In the genomic region with DNA sequence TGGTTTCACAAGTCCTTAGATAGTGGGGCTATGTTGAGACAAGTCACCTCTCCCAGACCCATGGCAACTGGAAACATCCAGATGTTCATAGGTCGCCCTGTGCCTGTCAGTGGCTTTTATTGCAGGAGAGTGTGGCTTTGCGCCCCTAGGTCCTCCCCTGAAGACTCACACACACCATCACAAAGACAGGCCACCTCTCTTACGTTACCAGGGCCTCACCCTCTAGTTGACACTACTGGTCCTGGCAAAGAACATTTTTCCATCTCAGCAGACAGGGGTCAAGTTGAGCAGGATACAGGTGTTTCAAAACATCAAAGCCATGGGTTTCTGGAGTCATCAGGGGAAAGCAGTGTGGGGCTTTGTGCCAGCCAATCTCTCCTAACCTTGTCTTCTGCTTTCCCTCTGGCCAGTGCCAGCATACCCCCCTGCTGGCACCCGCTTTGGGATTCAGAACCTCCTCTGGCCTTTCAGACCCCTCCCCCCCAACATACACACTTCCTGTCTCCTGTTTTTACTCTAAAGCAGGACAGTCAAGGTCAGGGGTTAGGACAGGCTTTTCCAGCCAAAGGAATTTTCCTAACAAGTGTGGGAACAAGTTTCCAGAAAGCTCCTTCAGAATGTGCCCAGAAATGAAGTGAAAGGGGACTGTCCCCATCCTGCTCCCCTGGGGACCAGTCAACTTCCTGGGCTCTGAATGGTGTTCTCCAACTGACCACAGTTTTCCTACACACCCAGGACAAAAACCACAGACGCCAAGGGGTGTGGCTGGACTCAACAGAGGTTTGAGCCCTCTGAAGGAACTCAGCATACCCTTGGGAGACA, we compare ENCODE assay signal across 11 mouse cellular contexts. TPM values are rescaled to one million over a fixed set of nuclear protein-coding genes. Genes with fewer than 3 reads are reported as not detected.
DNase-seq lines count a peak whose midpoint lies in the region; ATAC-seq and TF ChIP-seq lines count a peak whose summit lies in the region.
"Had no signal": no experiment of that assay in that cellular context is flagged by ENCODE, and none has a peak within 500 bp of the region (broad histone marks: within the 10 kb centered on the region; RNA-seq: fewer than 3 reads in every experiment).

No protein-coding gene starts in this region.

- TF ChIP-seq CTCF in lung, postnatal 0 days (IDR thresholded peaks at IDR 0.05): no peak

- H3K4me3 ChIP-seq in heart, embryonic 13.5 days: no peak overlapping the region
- H3K4me3 ChIP-seq in lung, postnatal 0 days (ENCODE audit: low read depth, low read length): no peak overlapping the region
- no peak overlapping the region for H3K4me3 ChIP-seq in limb, embryonic 10.5 days
- no peak overlapping the region for H3K4me3 ChIP-seq in forebrain, embryonic 10.5 days

- H3K9ac ChIP-seq in heart, embryonic 13.5 days: no peak overlapping the region
- H3K9ac ChIP-seq in lung, postnatal 0 days (replicated peaks; ENCODE audit: low read depth): no peak overlapping the region

- 0 out of 2 replicates have a peak, but pooled peaks have one; percentile 42 for TF ChIP-seq EP300 in lung, postnatal 0 days (IDR thresholded peaks at IDR 0.05)

- H3K4me2 ChIP-seq in heart, embryonic 13.5 days: no peak overlapping the region
- H3K4me2 ChIP-seq in lung, postnatal 0 days (replicated peaks; ENCODE audit: low read depth, low read length): no peak overlapping the region

- H3K9me3 ChIP-seq in heart, embryonic 13.5 days: peaks cover 5% of the 10 kb centered on the region; the same call in 1 of the 2 replicates
- H3K9me3 ChIP-seq in lung, postnatal 0 days (ENCODE audit: low read length): no peaks in the 10 kb centered on the region
- H3K9me3 ChIP-seq in limb, embryonic 10.5 days (replicated peaks): no peaks in the 10 kb centered on the region
- H3K9me3 ChIP-seq in forebrain, embryonic 10.5 days: no peaks in the 10 kb centered on the region

- peaks cover 2% of the 10 kb centered on the region; the same call in 1 of the 2 replicates for H3K36me3 ChIP-seq in heart, embryonic 13.5 days
- no peaks in the 10 kb centered on the region for H3K36me3 ChIP-seq in lung, postnatal 0 days (ENCODE audit: insufficient read depth, low read length)
- no peaks in the 10 kb centered on the region for H3K36me3 ChIP-seq in limb, embryonic 10.5 days
- H3K36me3 ChIP-seq in forebrain, embryonic 10.5 days (replicated peaks): no peaks in the 10 kb centered on the region

- 0 out of 2 replicates have a peak overlapping the region, but pooled peaks have one; percentile 24 for H3K27ac ChIP-seq in heart, embryonic 13.5 days (replicated peaks)
- H3K27ac ChIP-seq in lung, postnatal 0 days (ENCODE audit: low read length): no peak overlapping the region
- H3K27ac ChIP-seq in limb, embryonic 10.5 days: no peak overlapping the region
- H3K27ac ChIP-seq in forebrain, embryonic 10.5 days: no peak overlapping the region
- H3K27ac ChIP-seq: macrophage had no signal

- ATAC-seq in heart, embryonic 13.5 days (ENCODE audit: extremely low read depth, insufficient number of reproducible peaks, low FRiP score, low TSS enrichment): no peak
- peak; percentile 87 for ATAC-seq in lung, postnatal 0 days

- DNase-seq in adrenal gland, postnatal 10 days: peak; percentile 35
- DNase-seq in adrenal gland, adult 8-10 months: no peak
- peak; percentile 35 for DNase-seq in R1 (ENCODE audit: low read depth, low spot score)
- peak; percentile 77 for DNase-seq in lung, postnatal 0 days (ENCODE audit: low spot score)
- no peak for DNase-seq in limb, embryonic 10.5 days (ENCODE audit: low spot score)
- DNase-seq in forebrain, embryonic 10.5 days (ENCODE audit: extremely low spot score, low spot score): no peak
- DNase-seq in frontal cortex, postnatal 25 days (ENCODE audit: low spot score in 2 of 2): no peak
- DNase-seq: B cell, adult 2 months; cerebellum, adult 11-12 months had no signal

- peaks cover 10% of the 10 kb centered on the region for H3K4me1 ChIP-seq in heart, embryonic 13.5 days
- H3K4me1 ChIP-seq in lung, postnatal 0 days (ENCODE audit: insufficient read depth, low read depth, low read length): no peaks in the 10 kb centered on the region
- peaks cover 13% of the 10 kb centered on the region for H3K4me1 ChIP-seq in limb, embryonic 10.5 days
- peaks cover 15% of the 10 kb centered on the region for H3K4me1 ChIP-seq in forebrain, embryonic 10.5 days

- H3K27me3 ChIP-seq in heart, embryonic 13.5 days (replicated peaks): no peaks in the 10 kb centered on the region
- H3K27me3 ChIP-seq in lung, postnatal 0 days (replicated peaks; ENCODE audit: insufficient read depth, low read length): no peaks in the 10 kb centered on the region
- H3K27me3 ChIP-seq in limb, embryonic 10.5 days (ENCODE audit: low read depth, poor library complexity, severe bottlenecking): no peaks in the 10 kb centered on the region
- H3K27me3 ChIP-seq in forebrain, embryonic 10.5 days (ENCODE audit: poor library complexity, severe bottlenecking): no peaks in the 10 kb centered on the region

- 51% methylated on average over 5 of the region's 5 CpGs for WGBS in heart, embryonic 13.5 days
- 59% methylated on average over 5 of the region's 5 CpGs for WGBS in lung, postnatal 0 days
- 58% methylated on average over 5 of the region's 5 CpGs for WGBS in limb, embryonic 10.5 days
- 70% methylated on average over 5 of the region's 5 CpGs for WGBS in forebrain, embryonic 10.5 days

RNA-seq across cellular contexts. Expression of gene Prkar1b, which starts 31.5 kb away (rescaled TPM):
- 10 to 100 TPM; 14.9 to 24.9 TPM for total RNA-seq in adrenal gland, postnatal 10 days (2021)
- total RNA-seq in adrenal gland, adult 8-10 months (2022): 10 to 100 TPM; 38.5 to 62.4 (median 55.9) TPM
- polyA plus RNA-seq in heart, embryonic 13.5 days (2015; fragmentation: Nextera tagmentation; extraction: Ambion mirVana): 9.4 and 11.5 TPM in 2 replicates
- polyA plus RNA-seq in lung, postnatal 0 days (2015; fragmentation: Nextera tagmentation; extraction: Ambion mirVana): 14.4 and 16.5 TPM in 2 replicates
- 3.2 and 4.9 TPM in 2 replicates for polyA plus RNA-seq in limb, embryonic 10.5 days (2016; fragmentation: Nextera tagmentation; extraction: Ambion mirVana)
- polyA plus RNA-seq in forebrain, embryonic 10.5 days (2016; fragmentation: Nextera tagmentation; extraction: Ambion mirVana): 3.3 and 5.1 TPM in 2 replicates

RNA-seq across cellular contexts. Expression of gene Dnaaf5, which starts 31.7 kb away (rescaled TPM):
- total RNA-seq in adrenal gland, postnatal 10 days (2021): 10 to 100 TPM; 15.9 to 19.1 TPM
- total RNA-seq in adrenal gland, adult 8-10 months (2022): 10 to 100 TPM; 21.7 to 24.3 (median 22.7) TPM
- 5.6 and 5.8 TPM in 2 replicates for polyA plus RNA-seq in heart, embryonic 13.5 days (2015; fragmentation: Nextera tagmentation; extraction: Ambion mirVana)
- 2.7 and 2.8 TPM in 2 replicates for polyA plus RNA-seq in lung, postnatal 0 days (2015; fragmentation: Nextera tagmentation; extraction: Ambion mirVana)
- polyA plus RNA-seq in limb, embryonic 10.5 days (2016; fragmentation: Nextera tagmentation; extraction: Ambion mirVana): 12.9 and 13.1 TPM in 2 replicates
- 8.0 and 9.9 TPM in 2 replicates for polyA plus RNA-seq in forebrain, embryonic 10.5 days (2016; fragmentation: Nextera tagmentation; extraction: Ambion mirVana)

Comparison
In these comparisons a context has a peak if more than half of its experiments do, and no peak if none do; other contexts are left out.
1. DNase-seq: peak in adrenal gland, postnatal 10 days (single experiment), R1 (single experiment) and lung, postnatal 0 days (single experiment); none in adrenal gland, adult 8-10 months (single experiment), limb, embryonic 10.5 days (single experiment), forebrain, embryonic 10.5 days (single experiment) and frontal cortex, postnatal 25 days (0 of 2).